Mouse (Mus musculus) frontal cortex, adult 2 months (tissue): ENCODE data around the gene Spn. TPM values are rescaled to one million over a fixed set of nuclear protein-coding genes. Genes with fewer than 3 reads are reported as not detected.
A peak's percentile ranks its signal among the peaks of the same experiment; 100 is the strongest.

Source experiments
- DNase-seq, 2 experiments: peaks; one replicate each; pipeline ENCODE4 v3.0.0; 2022; ENCODE audit warnings: low spot score in 1 of 2; ENCODE audit errors: extremely low spot score in 1 of 2
- polyA plus RNA-seq: library from polyadenylated mRNA; depleted of rRNA; stranded (reverse); fragments of >200 nt; gene quantifications from 2 replicates; pipeline ENCODE4 v1.2.3, GENCODE M21; 2012

Gene Spn
- polyA plus RNA-seq, 1 experiment: 0.16 TPM

GRCm38 (mm10) chr7:127142214-127142613 is 4.6 kb upstream of the Spn start:
- no peak for DNase-seq

- no peak for DNase-seq
These were observed 3.2 kb upstream of the Spn start for GRCm38 (mm10) chr7:127140623-127141404.

- no peak for DNase-seq
These were observed 1.9 kb upstream of the Spn start for GRCm38 (mm10) chr7:127139562-127139961.

- no peak for DNase-seq
These were observed 1.5 kb upstream of the Spn start for GRCm38 (mm10) chr7:127139100-127139499.

- no peak for DNase-seq
These were observed 1.2 kb downstream of the Spn start for GRCm38 (mm10) chr7:127136181-127137071.

- peak in 1 of 2 experiments; percentile 36 for DNase-seq
These were observed 2.7 kb downstream of the Spn start for GRCm38 (mm10) chr7:127134821-127135447.

- DNase-seq: no peak
These were observed 4.5 kb downstream of the Spn start for GRCm38 (mm10) chr7:127133125-127133524.

GRCm38 (mm10) chr7:127129638-127130037 is 8.0 kb downstream of the Spn start:
- peak; percentile 35 to 75 for DNase-seq

GRCm38 (mm10) chr7:127121911-127122270 is 15.7 kb downstream of the Spn start, which contains the start of gene Qprt:
TSS of gene Qprt (minus strand) at chr7:127122226.
- DNase-seq: no peak

GRCm38 (mm10) chr7:127121061-127121910 is 16.3 kb downstream of the Spn start:
- no peak for DNase-seq

GRCm38 (mm10) chr7:127118671-127119445 is 18.8 kb downstream of the Spn start:
- no peak for DNase-seq

- DNase-seq: no peak
These were observed 19.7 kb downstream of the Spn start for GRCm38 (mm10) chr7:127117948-127118347.

- peak in 1 of 2 experiments; percentile 62 for DNase-seq
These were observed 21.2 kb downstream of the Spn start for GRCm38 (mm10) chr7:127116331-127116935.

GRCm38 (mm10) chr7:127114920-127115319 is 22.7 kb downstream of the Spn start:
- no peak for DNase-seq

- no peak for DNase-seq
These were observed 23.9 kb downstream of the Spn start for GRCm38 (mm10) chr7:127113614-127114259.

GRCm38 (mm10) chr7:127112921-127113597 is 24.6 kb downstream of the Spn start:
- DNase-seq: peak in 1 of 2 experiments; percentile 52

GRCm38 (mm10) chr7:127112251-127112841 is 25.3 kb downstream of the Spn start:
- DNase-seq: peak in 1 of 2 experiments; percentile 72
